Mouse (Mus musculus) heart, embryonic 16.5 days (tissue): ENCODE measurements at regions not wholly inside any gene's neighbourhood (a gene's known extent, or its start where the extent isn't known, plus 50 kb on each side); places are given as distances from the start of the nearest gene placed in this dataset.

Source experiments
- ATAC-seq: fragments of 200-750 bp; cut with Nextera tagmentation; replicated peaks from 2 replicates; pipeline ENCODE4 v1.8.0; 2017; ENCODE audit warnings: moderate number of reproducible peaks; ENCODE audit not compliant: insufficient read depth, low FRiP score; ENCODE audit errors: extremely low read depth
- H3K27ac ChIP-seq: fragments of 300-500 bp; sonication (generic); 2 replicates; pipeline ENCODE4 v1.5.1; 2014; ENCODE audit warnings: mild to moderate bottlenecking, low read length, control low read depth, moderate library complexity
- H3K27me3 ChIP-seq: fragments of 300-500 bp; sonication (generic); 2 replicates; pipeline ENCODE4 v1.6.1; 2014; ENCODE audit warnings: low read length, mixed read lengths; ENCODE audit not compliant: control insufficient read depth, insufficient read depth
- H3K36me3 ChIP-seq: fragments of 300-500 bp; sonication (generic); 2 replicates; pipeline ENCODE4 v1.6.1; 2014; ENCODE audit not compliant: control insufficient read depth, insufficient read depth
- H3K4me1 ChIP-seq: fragments of 300-500 bp; sonication (generic); 2 replicates; pipeline ENCODE4 v1.6.1; 2014; ENCODE audit warnings: low read length, mixed read lengths; ENCODE audit not compliant: control insufficient read depth, insufficient read depth
- H3K4me2 ChIP-seq: fragments of 300-500 bp; sonication (generic); 2 replicates; pipeline ENCODE4 v1.6.1; 2014; ENCODE audit warnings: low read depth, mild to moderate bottlenecking, control low read depth, low read length
- H3K4me3 ChIP-seq: fragments of 300-500 bp; sonication (generic); 2 replicates; pipeline ENCODE4 v1.5.1; 2014; ENCODE audit warnings: mild to moderate bottlenecking, control low read depth, low read length
- H3K9ac ChIP-seq: fragments of 300-500 bp; sonication (generic); 2 replicates; pipeline ENCODE4 v1.6.1; 2014; ENCODE audit warnings: low read length, control low read depth
- H3K9me3 ChIP-seq: fragments of 300-500 bp; sonication (generic); replicated peaks from 2 replicates; pipeline ENCODE4 v1.6.1; 2016; ENCODE audit warnings: low read length; ENCODE audit not compliant: control insufficient read depth
- WGBS: fragments of 180-500 bp; shearing (Covaris S2); extraction: QIAGEN DNeasy Blood & Tissue Kit; methylation state at CpG from one replicate; pipeline ENCODE4 v1.1.7; 2014; 5-methylcytosine and 5-hydroxymethylcytosine counted together

GRCm38 (mm10) chr1:169224431-169224830, 306.8 kb downstream of the Nuf2 start:
- Histone ChIP-seq H3K27ac (no peak overlapping the region), H3K4me2 (no peak overlapping the region), H3K4me1 (no peaks in the 10 kb centered on the region), H3K4me3 (no peak overlapping the region), H3K9me3 (peaks cover 4% of the 10 kb centered on the region; the same call in 1 of the 2 replicates), H3K36me3 (no peaks in the 10 kb centered on the region), H3K27me3 (no peaks in the 10 kb centered on the region), H3K9ac (no peak overlapping the region)
- no peak for ATAC-seq
- WGBS = 85% methylated on average over 2 of the region's 2 CpGs

- Histone ChIP-seq H3K9ac (no peak overlapping the region), H3K4me3 (no peak overlapping the region), H3K36me3 (no peaks in the 10 kb centered on the region), H3K27me3 (no peaks in the 10 kb centered on the region), H3K27ac (no peak overlapping the region), H3K4me2 (no peak overlapping the region), H3K9me3 (no peaks in the 10 kb centered on the region), H3K4me1 (no peaks in the 10 kb centered on the region)
- 60% methylated on average over 1 of the region's 1 CpGs for WGBS
- ATAC-seq = no peak
Measured at GRCm38 (mm10) chr1:169187658-169188057, 343.6 kb downstream of the Nuf2 start.

- Histone ChIP-seq H3K4me3 (no peak overlapping the region), H3K4me2 (no peak overlapping the region), H3K36me3 (no peaks in the 10 kb centered on the region), H3K27ac (no peak overlapping the region), H3K27me3 (no peaks in the 10 kb centered on the region), H3K9ac (no peak overlapping the region), H3K9me3 (no peaks in the 10 kb centered on the region), H3K4me1 (no peaks in the 10 kb centered on the region)
- WGBS = 71% methylated on average over 2 of the region's 2 CpGs
- ATAC-seq = no peak
Measured at GRCm38 (mm10) chr1:169170405-169170804, 360.9 kb downstream of the Nuf2 start.

- no peak overlapping the region for H3K4me3 ChIP-seq
- no peak for ATAC-seq
- no peaks in the 10 kb centered on the region for H3K27me3 ChIP-seq
- H3K9ac ChIP-seq = no peak overlapping the region
- no peak overlapping the region for H3K27ac ChIP-seq
- WGBS = 73% methylated on average over 4 of the region's 4 CpGs
- no peak overlapping the region for H3K4me2 ChIP-seq
- H3K4me1 ChIP-seq = no peaks in the 10 kb centered on the region
- no peaks in the 10 kb centered on the region for H3K9me3 ChIP-seq
- no peaks in the 10 kb centered on the region for H3K36me3 ChIP-seq
Measured at GRCm38 (mm10) chr1:169168033-169168432, 363.2 kb downstream of the Nuf2 start.

GRCm38 (mm10) chr1:169166041-169166850, 365.0 kb downstream of the Nuf2 start:
- no peak overlapping the region for H3K9ac ChIP-seq
- H3K4me2 ChIP-seq = no peak overlapping the region
- no peaks in the 10 kb centered on the region for H3K4me1 ChIP-seq
- H3K27ac ChIP-seq = no peak overlapping the region
- no peaks in the 10 kb centered on the region for H3K9me3 ChIP-seq
- 68% methylated on average over 5 of the region's 5 CpGs for WGBS
- no peak for ATAC-seq
- no peak overlapping the region for H3K4me3 ChIP-seq
- H3K27me3 ChIP-seq = no peaks in the 10 kb centered on the region
- H3K36me3 ChIP-seq = no peaks in the 10 kb centered on the region

- Histone ChIP-seq H3K9ac (no peak overlapping the region), H3K4me3 (no peak overlapping the region), H3K27ac (no peak overlapping the region), H3K36me3 (no peaks in the 10 kb centered on the region), H3K4me2 (no peak overlapping the region), H3K4me1 (no peaks in the 10 kb centered on the region), H3K27me3 (no peaks in the 10 kb centered on the region), H3K9me3 (no peaks in the 10 kb centered on the region)
- ATAC-seq = no peak
- WGBS = 36% methylated on average over 6 of the region's 6 CpGs
Measured at GRCm38 (mm10) chr1:169160858-169161257, 370.4 kb downstream of the Nuf2 start.

GRCm38 (mm10) chr1:169160220-169160619, 371.0 kb downstream of the Nuf2 start:
- H3K9ac ChIP-seq = no peak overlapping the region

GRCm38 (mm10) chr1:169159786-169160185, 371.5 kb downstream of the Nuf2 start:
- Histone ChIP-seq H3K27me3 (no peaks in the 10 kb centered on the region), H3K9ac (no peak overlapping the region), H3K27ac (no peak overlapping the region), H3K4me2 (no peak overlapping the region), H3K9me3 (no peaks in the 10 kb centered on the region), H3K36me3 (no peaks in the 10 kb centered on the region), H3K4me3 (no peak overlapping the region), H3K4me1 (no peaks in the 10 kb centered on the region)
- no peak for ATAC-seq

More at GRCm38 (mm10) chr1:169160220-169160619, 371.0 kb downstream of the Nuf2 start:
- no peak for ATAC-seq
- Histone ChIP-seq H3K27me3 (no peaks in the 10 kb centered on the region), H3K4me2 (no peak overlapping the region), H3K36me3 (no peaks in the 10 kb centered on the region), H3K4me1 (no peaks in the 10 kb centered on the region), H3K4me3 (no peak overlapping the region), H3K9me3 (no peaks in the 10 kb centered on the region), H3K27ac (no peak overlapping the region)
- WGBS = 73% methylated on average over 1 of the region's 1 CpGs

- no peak overlapping the region for H3K4me2 ChIP-seq
- H3K9ac ChIP-seq = no peak overlapping the region
- H3K9me3 ChIP-seq = no peaks in the 10 kb centered on the region
- H3K27me3 ChIP-seq = no peaks in the 10 kb centered on the region
- H3K27ac ChIP-seq = no peak overlapping the region
- H3K36me3 ChIP-seq = no peaks in the 10 kb centered on the region
- no peak overlapping the region for H3K4me3 ChIP-seq
- ATAC-seq = no peak
- no peaks in the 10 kb centered on the region for H3K4me1 ChIP-seq
- 75% methylated on average over 3 of the region's 3 CpGs for WGBS
Measured at GRCm38 (mm10) chr1:169157496-169157895, 373.8 kb downstream of the Nuf2 start.
